Mouse (Mus musculus): Measurements from ENCODE around the gene Nrxn1. TPM values are rescaled to one million over a fixed set of nuclear protein-coding genes. Genes with fewer than 3 reads are reported as not detected.

The Nrxn1 gene
- polyA plus RNA-seq, 1 experiment, result not detected

DNA sequence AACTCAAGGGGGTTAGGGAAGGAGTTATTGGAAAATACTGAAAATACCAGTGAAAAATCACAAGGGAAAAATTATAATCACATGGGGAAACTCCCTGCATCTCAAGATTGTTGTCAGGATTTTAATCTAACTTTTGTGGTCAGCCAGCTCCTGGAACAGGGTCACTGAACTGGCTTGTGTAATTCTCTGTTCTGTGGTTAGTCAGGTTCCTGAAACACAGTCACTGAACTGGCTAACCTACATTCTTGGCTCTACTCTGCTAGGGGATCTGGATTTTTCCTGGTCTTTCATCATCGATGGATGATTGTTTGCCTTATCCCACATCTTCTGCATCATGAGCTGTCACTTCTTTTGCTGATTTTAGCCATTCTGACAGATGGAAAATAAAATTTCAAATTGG lies 1081.1 kb downstream of the Nrxn1 start:
- TF ChIP-seq GATA1 (IDR thresholded peaks at IDR 0.05; ENCODE audit: low read length), result no peak

- no peak for TF ChIP-seq GATA1 (IDR thresholded peaks at IDR 0.05; ENCODE audit: low read length)
Measured at GRCm38 (mm10) chr17:90007438-90008109, 1085.3 kb downstream of the Nrxn1 start.

- no peak for TF ChIP-seq GATA1 (IDR thresholded peaks at IDR 0.05; ENCODE audit: low read length)
Measured at GRCm38 (mm10) chr17:89990651-89991050, 1102.2 kb downstream of the Nrxn1 start.
